Mouse (Mus musculus) kidney, postnatal 25 days (tissue): ENCODE results near the gene Ghdc.

Experiments used
- DNase-seq, 2 experiments: peaks; one replicate each; pipeline ENCODE4 v3.0.0; 2021; ENCODE audit warnings: mixed read lengths in 2 of 2

Gene Ghdc

DNA sequence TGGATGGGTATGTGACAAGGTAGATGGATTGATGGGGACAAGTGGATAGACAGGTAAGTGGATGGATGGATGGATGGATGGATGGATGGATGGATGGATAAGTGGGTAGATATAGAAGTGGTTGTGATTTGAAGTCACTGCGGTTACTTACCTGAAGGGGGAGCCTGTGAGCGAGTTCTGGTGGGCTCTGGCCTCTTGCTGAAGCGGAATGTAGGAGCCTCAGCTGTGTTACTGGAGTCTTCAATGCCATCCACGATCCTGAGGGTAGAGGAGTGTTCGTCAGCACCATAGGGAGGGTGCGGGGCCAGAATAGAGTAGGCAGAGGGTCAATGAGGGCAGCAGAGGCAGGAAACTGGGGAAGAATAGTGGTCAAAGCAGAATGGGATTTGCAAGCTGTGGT, 25.7 kb downstream of the Ghdc start:
- DNase-seq = peak in 1 of 2 experiments; percentile 65

DNA sequence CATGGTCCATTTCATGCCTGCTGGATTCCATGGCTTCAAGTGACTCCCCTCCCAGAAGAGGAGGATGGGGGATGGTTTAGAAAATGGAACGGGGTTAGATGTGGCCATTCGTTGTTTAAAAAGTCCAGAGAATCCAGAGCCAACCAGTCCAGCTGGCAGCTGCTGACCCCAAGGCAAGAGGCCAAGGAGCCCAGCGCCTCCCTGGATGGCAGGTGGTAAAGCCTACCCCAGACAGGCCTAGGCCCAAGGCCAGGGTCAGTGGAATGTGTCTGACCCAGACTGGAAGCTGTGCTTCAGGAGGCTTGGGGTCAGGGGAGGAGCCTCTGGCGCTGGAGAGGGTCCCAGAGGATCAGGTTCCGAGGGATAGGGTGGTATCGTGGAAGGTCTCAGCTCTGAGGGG, 29.4 kb downstream of the Ghdc start:
- peak; percentile 76 to 91 for DNase-seq

DNA sequence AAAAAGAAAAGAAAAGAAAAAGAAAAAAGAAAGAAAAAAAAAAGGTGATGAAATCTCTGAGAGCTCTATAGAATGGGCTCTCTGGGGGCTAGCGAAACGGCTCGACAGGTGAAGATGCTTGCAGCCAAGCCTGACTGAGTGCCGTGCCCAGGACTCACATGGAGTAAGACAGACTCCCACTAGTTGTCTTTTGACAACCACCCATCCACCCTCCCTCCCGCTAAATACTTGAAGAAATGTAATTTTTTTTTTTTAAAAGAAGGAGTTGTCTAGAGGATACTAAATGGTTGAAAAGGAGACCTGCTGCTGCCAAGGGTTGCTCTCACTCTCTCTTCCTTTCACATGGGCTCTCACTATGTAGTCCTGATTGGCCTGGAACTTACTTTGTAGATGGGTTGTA, 32.0 kb downstream of the Ghdc start:
- DNase-seq = no peak

DNA sequence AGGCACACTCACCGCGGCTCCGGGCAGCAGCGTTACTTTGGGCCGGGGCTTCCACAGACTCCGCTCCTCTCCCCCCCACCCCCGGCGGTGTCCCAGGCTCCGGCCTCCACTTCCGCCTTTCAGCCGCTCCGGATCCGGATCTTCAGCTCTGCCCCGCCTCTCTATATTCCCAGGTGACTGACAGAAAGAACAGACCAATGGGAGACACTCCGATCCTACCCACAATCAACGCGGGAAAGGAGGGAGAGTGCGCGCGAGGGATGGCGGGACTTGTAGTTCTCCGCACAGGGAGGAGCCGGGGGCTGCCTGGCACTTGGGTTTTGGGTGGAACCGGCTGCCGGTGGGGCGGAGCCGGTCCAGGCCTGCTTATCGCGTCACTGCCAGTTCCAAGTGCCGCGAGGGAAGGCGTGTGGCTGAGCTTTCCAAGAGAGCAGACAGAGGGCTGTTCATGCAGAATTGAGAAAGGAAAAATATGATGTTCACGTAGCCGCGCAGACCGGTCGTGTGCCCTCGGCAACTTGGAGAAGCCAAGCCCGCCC, 32.6 kb downstream of the Ghdc start, which contains the start of gene Rab5c:
Rab5c (minus strand) TSS at position 150 of the 539 bp plus-strand sequence.
- DNase-seq = peak; percentile 99 to 100

DNA sequence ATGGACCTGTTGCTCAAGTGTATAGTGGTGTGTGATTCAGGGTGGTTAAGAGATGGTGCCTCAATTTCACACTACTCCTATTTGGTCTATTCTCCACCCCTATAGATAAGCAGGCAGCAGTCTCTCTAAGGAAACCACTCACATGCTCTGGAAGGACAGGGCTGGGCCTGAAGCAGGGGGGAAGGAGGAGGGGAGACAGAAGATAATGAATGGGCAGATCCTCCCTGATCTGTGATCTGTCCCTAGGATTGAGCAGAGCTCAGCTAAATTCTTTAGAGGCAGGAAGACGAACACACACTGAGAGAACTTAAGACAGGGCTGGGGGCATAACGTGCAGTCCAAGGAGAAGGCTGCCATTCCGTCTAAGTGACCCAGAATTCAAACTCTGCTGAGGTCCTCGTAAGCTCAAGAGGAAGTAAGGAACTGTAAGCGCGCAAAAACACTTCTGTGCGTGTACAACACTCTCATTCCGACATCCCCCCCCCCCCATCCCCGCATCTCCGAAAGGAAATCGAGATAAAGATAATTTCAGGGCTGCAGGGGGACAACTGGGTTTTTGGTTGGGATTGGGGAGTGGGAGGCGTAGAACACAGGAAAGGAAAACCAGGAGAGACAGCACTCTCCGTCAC, 33.5 kb downstream of the Ghdc start:
- no peak for DNase-seq

DNA sequence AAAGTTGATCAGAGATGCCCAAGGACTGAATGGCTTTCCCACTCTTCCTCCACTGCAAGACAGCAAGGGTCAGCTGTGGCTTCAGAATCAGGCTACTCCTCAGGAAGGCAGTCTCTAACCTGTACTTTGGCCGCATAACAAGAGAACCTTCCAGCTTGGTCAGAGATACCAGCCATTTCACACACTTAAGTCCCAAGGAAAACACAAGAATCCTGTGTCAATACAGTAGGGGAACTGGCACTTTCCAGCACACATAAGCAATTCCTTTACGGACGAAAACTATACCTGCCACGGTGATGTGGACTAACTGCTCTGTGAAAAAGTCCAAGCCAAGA, 34.0 kb downstream of the Ghdc start:
- DNase-seq = no peak

DNA sequence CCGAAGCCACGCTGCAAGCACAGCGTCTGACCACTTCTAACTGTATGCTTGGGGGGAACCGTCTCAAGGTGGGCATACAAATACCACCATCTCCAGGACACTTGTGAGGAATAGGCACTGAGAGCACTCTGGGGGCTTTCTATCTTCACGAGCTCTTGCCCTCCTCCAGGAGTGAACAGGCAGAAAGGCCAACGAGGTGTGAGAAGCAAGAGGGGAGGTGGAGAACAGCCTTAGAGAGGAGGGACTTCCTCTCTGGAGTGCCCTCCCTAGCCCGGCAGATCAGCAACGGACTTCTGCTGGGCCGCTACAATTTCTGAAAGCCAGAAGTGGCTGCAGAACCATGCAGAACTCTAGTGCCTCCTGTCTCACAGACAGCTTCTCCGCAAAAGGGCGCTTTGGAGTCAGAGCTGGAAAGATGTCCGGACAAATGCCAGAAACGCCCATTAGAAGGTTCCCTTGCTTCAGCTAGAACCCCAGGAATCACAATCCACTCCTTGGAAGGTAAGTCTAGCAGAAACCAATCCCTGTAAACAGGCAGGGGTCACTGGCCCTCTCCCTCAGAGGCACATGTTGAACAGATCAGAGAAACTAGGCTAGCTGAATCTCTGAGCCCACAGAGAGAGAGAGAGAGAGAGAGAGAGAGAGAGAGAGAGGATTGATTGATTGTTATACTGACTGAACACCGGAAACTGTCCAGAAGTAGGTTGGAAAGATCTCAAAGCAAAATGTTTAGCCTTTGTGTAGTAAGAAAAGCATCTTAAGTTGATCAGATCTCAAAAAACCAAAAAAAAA, 34.6 kb downstream of the Ghdc start:
- no peak for DNase-seq

DNA sequence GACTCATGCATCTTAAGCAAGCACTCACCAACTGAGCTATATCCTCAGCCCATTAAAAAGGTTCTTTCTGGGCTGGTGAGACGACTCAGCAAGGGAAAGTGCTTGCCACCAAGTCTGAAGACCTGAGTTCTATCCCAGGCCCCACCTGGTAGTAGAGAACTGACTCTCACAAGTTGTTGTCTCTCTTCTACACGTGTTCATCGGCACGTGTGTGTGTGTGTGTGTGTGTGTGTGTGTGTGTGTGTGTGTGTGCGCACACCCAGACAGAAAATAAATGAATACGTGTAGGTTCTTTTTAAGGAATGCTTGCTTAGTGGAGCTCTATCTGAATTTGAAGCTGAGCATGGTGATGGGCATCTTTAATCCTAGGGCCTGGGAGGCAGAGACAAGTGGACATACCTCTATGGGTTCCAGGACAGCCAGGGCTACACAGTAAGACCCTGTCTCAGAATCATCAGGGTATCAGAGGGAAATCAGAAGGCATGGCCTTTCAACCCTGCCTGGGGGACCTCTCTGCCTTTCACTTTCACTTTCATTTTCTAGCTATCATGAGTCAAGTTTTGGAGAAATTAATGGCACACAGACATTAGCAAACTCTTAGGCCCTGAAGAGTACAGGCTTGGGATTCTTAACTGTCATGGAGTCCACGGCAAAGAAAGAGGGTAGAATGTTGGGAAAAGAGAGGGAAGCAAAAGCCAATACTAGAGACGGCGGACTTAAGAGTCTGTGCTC, 35.5 kb downstream of the Ghdc start:
- no peak for DNase-seq

DNA sequence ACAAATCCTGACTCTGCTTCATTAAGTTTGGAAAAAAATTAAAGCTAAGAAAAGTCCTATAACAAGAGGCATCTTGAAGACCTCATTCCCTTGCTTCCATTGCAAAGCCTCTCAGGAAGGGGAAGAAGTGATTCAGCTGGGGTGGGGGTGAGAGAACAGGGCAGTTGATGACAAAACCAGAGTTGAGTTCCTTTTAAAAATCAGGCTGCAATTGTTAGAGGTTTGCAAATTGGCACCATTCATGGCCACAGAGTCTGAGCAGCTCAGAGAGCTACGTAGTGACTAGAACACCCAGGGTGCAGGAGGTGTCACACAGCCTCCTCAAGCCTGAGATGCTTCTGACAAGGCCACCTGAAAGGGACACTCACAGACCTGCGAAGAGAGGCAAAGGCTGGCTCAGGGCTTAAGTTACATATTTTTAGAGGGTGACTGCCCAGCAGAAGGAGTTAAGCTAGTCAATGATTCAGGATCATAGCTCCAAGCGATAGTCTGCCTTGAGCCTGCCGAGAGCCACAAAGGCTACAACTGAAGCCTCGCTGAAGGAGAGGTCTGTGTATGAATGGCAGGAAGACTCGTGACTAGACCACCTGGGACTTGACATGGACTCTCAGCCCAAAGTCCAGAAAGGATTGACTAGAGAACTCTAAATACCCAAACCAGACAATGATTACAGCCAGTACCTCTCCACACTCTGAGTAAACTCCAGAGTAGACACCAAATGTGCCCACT, 40.1 kb downstream of the Ghdc start:
- peak in 1 of 2 experiments; percentile 75 for DNase-seq

DNA sequence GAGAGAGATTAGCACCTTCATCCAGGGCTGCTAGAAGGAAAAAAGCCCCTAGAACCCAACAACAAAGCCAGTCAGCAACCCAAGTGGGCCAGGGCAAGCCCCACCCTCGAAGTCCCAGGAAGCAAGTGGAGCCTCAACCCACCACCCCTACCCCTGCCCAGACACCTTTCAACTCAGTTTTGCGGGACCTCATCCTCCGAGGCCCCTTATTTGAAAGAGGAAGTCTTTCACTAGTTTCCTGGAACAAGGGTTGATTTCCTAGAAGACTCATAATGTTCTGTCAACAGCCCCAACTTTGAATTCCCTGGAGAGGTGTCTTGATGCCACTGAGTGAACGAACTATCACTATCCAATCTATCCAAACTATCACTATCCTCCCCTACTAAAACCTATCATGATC, 40.8 kb downstream of the Ghdc start:
- no peak for DNase-seq

DNA sequence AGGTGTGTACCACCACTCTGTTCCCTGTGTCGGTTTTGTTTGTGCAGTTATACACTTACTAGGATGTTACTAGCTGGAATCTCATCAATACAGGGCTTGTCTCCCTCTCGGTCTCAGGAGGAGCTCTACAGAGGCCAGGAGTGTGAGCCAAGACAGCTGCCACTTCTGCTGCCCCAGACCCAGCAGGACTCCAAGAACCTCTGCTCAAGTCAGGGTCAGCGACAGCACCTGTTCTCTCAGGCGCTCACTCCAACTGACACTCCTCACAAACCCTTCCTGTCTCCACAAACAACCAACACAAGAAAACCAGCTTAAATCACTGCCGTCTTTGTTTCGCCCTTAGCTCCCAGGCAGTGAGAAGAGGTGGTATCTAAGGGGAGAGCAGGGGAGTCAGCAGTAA, 42.2 kb downstream of the Ghdc start:
- DNase-seq = no peak

DNA sequence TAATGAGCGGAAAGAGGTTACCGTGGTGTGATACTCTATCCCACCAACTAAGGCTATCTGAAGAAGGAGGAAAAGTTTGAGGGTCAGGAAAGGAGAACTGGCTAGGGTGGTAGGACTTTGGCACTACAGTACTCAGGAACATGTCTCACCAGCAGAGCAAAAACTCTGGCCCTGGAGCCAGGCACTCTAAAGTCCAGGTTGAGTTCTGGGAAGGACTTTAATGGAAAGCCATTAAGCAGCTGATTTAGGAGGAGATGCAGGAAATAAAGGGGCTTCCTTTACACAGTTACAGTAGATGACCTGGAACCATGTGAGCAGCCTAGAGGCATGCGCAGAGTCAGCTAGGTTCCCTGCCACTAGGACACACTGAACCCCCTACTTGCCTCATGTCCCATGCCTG, 43.6 kb downstream of the Ghdc start:
- DNase-seq = peak in 1 of 2 experiments; percentile 81

DNA sequence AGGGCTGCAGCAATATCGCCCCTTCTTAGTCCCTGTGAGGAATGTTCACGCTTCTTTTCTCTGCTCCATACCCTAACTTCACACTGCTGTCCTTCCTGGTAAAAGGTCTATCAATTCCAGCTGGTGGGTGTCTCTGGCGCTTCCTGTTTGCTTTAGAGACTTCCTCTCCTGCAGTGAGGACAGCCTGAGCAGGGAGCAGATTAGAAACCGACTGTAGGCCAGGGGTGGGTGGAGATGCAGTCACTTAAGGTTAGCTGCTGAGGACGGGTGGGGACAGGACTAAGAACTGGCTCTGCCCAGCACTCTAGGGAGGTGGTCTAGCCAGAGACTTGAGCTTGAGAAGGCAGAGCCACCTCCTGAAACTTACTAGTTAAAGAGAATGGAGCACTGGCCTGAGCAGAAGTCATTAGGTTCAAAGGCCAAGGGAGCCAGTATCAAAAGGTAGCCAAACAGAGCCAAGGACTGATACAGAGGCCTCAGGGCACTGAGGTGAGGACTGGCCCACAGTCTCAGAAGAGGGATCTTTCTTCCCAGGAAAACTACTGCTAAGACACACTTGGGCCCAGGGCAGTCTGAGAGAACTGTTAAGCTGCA, 45.7 kb downstream of the Ghdc start:
- DNase-seq = peak in 1 of 2 experiments; percentile 63

DNA sequence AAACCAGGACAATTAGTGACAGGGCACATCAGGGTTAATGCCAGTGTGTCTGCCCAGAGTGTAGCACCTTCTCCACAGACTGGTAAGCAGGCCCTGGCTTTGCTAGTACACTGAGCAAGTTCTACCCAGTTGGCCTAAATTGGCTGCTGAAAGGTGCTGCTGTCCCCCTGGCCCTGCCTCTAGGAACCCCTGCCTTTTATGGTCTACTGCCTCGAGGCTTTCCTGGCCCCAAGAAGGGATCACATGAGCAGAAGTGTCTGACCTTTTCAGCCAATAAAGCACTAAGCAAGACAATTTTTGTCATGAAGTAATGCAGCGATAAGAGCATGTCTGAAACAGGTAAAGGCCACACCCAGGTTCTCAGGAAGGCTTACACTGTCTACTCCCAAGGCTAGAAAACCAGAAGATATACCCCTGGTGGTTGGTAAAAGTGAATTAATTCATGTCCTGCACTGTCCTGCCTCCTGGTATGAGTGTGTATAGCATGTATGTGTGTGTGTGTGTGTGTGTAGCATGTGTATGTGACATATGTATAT, 48.2 kb downstream of the Ghdc start:
- DNase-seq = peak; percentile 58 to 76

DNA sequence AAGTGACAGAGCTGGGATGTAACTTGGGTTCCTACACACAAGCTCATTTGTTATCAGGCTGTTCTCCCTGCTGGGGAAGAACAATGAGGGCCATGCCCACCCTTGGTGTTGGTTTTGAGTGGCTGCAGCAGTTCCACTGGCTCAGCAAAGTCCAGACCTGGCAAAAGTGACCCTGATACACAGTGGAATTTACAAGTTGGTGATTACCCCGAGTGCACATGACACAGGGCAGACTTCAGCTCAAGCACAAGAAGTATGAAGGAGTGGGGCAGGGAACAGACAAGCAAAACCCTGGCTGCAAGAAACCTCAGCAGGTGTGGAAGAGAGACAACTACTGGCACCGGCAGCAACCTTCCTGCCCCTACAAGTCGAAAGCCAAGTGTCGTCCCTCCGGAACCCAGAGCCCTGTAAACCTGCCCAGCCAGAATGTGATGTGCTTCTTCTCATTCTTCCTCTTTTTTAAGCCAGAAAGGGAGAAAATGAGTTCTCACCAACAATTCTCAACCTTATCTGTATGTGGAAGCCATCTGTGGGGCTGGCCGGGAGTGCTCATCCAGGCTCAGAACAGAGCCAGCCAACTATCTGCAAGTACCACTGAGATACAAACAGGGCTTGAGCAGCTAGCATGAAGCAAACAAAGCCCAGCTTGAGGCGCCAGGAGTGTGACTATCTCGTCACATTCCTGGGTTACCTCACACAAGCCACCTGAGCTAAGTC, 48.8 kb downstream of the Ghdc start:
- DNase-seq = peak; percentile 68 to 85

DNA sequence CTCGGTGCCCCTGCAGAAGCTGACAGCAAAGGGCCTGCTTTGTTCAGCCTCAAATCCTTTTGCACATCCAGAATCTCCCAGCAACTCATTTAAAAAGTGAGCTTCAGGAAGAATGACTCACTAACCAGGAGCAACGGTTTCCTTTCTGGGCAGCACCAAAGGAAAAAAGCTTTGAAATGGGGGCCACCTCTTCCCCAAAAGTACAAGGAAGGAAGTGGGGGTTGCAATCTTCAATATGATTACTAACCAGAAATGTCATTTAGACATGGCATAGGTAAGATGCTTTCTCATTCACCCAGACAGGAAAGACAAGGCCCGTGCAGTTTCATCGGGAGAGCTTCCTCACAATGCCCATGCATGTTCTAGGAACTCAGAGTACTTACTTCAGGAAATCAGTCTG, 49.5 kb downstream of the Ghdc start:
- peak in 1 of 2 experiments; percentile 45 for DNase-seq

DNA sequence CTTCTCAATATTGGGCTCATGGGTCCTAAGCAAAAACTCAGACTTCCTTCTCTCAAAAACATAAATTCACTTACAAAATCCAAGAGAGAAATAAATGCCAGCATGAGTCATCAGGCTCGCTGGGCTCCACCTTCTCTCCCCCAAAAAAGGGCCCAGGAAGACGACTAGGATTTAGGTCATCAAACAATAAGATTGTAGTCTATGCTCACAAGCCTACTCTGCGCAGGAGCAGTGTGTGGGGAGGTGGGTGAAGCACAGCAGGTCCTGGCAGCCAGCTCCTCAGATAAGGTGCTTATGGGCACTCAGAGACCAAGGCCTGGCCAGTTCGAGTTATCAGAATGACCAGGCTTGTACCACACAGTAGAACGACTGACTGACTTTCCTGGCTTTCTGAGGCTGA, 50.4 kb downstream of the Ghdc start:
- peak in 1 of 2 experiments; percentile 33 for DNase-seq

DNA sequence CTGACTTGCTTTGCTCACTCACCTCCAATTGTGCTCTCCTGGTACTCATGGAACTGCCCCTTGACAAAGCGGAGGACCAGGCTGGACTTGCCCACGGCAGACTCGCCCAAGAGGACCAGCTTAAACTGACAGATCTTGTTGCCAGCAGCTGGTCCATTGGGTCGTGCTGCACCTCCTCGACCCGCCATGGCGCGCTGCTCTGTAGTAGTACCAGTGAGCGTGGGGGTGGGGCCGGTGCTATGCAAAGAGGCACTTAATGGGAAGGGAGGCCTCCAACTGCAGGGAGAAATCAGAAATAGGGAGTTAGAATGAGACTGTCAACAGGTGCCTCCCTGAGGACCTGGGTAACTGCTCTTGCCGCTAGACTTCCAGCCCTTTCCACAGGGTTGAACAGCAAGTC, 50.9 kb downstream of the Ghdc start:
- peak in 1 of 2 experiments; percentile 65 for DNase-seq

DNA sequence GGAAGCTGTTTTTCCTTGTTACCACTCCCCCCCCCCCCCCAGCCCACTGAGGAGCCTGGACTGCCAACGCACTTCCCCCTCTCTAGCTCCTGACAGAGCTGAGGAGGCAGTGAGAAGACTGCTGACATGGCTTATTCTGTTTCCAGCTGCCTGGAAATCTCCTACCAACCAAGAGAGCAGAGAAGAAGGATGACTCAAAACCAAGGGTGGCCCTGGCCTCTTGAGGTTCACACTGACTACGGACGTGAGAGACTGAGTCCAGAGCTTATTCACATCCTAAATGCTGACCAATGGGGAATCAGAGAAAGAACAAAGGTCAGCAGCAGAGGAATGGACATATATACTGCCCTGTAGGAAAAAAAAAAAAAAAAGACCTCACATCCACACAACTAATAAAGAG, 51.4 kb downstream of the Ghdc start:
- peak in 1 of 2 experiments; percentile 71 for DNase-seq

DNA sequence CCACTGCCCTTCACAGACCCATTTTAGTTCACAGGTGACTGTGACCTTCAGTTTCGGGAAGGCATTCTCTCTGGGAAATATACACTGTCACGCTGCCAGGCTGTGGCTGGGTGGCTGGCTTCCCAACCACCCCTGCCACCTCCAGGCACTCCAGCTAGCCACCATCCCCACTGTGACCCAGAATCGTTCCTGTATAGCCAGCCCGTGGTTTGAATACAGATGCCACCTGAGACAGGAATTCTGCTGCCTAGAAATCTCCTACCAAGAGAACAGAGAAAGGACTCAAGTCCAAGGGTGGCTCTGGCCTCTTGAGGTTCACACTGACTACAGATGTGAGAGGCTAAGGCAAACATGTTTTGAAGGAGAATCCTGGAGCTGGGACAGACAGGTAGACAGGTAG, 51.9 kb downstream of the Ghdc start:
- peak in 1 of 2 experiments; percentile 69 for DNase-seq

DNA sequence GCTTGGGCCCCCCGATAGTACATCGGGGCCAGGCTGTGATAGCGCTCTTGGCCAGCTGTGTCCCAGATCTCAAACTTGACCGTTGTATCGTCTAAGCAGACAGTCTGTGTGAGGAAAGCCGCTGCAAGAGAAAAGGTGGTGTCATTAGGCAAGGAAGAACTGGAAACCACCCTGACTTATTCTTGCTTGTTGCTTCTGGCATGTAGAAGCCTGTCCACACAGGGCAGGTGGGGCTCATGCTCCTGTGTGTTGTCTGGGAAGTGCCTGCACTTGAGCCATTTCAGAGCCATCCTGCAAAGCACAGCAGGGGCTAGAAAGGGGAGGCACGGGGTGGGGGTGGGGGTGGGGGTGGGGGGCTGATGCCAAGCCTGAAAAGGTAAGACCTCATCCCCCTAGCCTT, 52.3 kb downstream of the Ghdc start:
- DNase-seq = no peak
